Mouse (Mus musculus) heart, postnatal 0 days (tissue): ENCODE measurements around the gene Rfx5.

Experiments used
- CTCF ChIP-seq: IDR thresholded peaks from 2 replicates; pipeline ENCODE4 v1.5.1; 2016; ENCODE audit warnings: antibody characterized with exemption, control low read depth, low read depth
- EP300 ChIP-seq: IDR thresholded peaks from 2 replicates; pipeline ENCODE4 v1.6.1; 2016; ENCODE audit warnings: antibody characterized with exemption, low read depth

DNA sequence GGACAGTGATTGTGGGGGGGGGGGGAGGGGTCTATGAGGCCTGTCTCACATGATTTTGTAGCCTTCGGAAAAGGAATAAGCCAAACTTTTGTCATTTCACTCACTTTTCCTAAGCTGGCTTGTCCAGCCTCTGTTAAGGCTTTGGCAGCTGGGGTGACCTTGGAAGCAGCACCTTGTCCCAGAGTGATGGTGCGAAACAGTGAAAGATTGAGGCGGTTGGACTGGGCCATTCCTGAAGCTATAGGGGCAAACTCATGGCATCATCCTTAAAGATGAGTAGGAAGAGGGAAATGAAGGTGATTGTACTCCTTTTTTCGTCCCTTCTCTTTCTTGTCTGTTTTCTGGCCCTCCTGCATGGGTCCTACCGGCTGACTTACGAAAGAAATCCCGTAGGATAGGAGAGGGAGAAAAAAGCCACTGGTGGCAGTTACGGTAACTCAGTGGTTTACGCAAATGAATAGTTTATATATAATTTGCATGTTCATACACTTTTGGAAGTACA, 20.2 kb downstream of the Rfx5 start:
- TF ChIP-seq CTCF (no peak), EP300 (no peak)
